Mouse (Mus musculus) right cerebral cortex, adult 2 months (tissue): ENCODE results near the gene Slc38a2.

Source experiments
- DNase-seq, 2 experiments: peaks; one replicate each; pipeline ENCODE4 v3.0.0; 2021 to 2022; ENCODE audit warnings: low spot score in 2 of 2

Gene Slc38a2

DNA sequence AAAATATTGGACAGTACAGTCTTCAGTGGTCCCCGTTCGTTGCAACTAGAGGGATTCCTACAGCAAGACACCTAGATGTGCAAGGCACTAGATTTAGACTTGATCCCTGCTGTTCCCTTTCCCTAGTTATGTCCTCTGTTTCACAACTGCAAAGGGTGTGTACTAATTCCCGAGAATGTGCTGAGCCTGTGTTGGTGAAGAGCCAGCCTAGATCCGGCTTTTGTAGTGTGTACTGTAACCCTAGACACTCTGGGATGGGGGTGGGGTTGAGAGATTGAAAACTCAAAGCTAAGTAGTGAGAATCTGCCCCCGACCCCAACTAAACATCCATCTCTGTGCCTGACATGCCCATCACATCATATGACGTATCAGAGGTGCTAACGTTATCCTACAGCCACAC, 18.9 kb upstream of the Slc38a2 start:
- DNase-seq, result no peak

DNA sequence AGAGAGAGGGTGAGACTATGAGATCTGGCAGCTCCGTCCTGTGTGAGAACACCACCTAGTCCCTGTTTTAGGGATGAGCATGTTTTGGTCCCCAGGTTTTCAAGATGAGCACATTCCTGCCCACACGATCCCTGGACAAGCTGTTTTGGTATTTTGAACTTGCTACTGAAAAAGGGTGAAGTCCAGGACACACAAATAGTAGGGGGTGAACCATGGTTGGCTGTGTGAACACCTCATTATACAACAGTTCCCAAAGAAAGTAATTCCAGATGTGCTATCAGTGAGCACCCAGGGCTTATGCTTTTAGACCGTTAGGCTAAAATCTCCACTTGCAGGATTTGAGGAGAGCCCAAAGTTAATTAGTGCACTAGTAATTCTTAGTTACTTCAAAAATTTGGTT, 17.7 kb upstream of the Slc38a2 start:
- DNase-seq, result no peak

DNA sequence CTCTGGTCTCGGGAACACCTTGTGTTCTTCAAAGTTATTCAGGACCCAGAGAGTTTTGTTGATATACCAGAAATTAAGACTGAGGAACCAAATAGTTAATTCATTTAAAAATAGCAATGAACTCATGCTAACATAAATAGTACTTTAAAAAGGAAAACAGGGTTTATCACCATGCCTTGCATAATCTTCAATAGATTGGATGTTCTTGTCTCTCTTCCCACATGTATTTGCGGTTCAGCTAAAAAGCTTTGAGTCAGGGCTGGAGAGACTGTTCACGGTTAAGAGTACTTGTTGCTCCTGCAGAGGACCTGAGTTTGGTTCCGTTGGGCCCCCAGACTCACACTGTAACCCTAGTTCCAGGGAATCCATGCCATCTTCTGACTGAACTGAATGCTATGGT, 16.8 kb upstream of the Slc38a2 start:
- DNase-seq, result no peak

DNA sequence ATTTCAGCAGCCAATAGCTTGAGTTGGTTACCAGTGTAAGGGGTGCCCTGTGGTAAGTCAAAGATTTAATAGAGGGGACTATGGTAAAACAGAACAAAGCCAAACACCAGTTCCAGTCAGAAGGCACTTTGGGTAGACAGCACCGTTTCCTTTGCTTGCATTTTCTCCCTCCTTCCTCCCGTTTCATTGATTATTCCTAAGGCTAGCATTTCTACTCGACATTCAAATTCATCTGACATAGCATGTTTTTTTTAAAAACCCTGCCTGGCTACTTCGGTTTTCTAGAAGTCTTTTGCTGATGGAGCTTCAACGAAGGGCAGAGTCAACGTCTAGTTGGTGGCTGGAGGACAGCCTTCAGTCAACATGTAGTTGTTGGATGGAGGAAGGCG, 16.2 kb upstream of the Slc38a2 start:
- no peak for DNase-seq

DNA sequence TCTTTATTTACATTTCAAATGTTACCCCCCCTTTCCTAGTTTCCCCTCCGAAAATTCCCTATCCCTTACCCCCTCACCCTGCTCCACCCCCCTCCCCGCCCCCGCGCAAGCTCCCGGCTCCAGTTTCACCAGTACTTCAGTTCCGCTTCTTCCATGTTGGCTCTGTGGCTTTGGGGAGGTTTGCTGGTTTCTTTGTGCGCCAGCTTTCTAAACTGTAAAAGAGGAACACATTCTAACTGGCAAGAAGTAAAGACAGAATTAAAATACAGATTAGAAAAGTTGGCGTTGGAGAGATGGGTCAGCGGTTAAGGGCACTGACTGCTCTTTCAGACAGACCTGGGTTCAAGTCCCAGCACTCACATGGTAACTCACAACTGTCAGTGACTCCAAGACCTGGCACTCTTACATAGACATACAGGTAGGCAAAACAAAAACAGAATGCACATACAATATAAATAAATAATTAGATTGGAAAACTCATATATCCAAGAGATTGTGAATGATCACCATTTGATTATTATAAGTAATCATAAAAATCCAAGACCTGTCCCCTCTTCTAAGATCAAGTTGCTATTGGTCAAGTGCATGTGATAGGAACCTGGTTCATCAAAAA, 15.7 kb upstream of the Slc38a2 start:
- DNase-seq, result no peak

DNA sequence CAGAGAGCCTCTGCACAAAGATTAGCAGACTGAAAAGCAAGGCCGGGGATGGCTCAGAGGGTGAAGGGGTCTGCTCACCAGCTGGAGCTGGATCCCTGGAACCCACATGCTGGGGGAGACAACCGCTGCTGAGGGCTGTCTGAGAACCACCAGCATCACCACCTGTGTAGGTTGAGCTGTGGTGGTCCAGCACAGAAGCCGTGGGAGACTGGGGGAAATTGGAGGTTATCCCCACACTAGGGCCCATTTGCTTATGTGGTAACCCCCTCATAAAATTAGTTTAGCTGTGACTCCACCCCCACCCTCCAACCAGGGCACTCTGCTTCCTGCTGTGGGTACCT, 15.1 kb upstream of the Slc38a2 start:
- no peak for DNase-seq

DNA sequence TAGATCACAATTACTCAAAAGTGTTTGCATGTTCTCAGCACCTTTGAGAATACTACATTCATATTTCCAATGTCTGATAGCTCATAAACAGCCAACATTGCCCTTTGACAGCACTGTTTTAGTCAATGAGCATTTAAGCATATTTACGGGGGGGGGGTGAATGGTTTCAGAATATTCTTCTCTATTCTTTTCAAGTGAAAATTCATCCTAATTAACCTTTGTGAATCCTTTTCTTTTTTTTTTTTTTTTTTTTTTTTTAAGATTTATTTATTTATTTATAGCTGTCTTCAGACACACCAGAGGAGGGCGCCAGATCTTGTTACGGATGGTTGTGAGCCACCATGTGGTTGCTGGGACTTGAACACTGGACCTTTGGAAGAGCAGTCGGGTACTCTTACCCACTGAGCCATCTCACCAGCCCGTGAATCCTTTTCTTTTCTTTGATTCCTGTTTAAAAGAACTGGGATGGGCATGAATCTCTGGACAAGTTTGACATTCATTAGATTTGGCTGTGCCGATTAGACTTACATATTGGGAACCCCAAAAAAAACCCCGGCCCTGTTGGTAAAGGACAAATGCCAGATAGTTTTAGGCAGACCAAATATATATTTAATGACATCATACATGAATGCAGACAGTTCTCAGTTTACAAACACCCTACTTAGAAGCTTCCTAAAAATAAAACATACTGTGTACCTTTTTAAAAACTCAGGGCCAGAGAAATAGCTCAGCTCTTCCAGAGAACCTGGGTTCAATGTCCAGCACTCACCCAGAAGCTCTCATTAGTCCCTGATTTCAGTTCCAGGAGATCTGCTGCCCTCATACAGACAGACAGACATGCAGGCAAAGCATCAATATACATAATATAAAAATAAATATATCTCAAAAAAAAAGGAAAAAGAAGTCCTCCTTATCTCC, 14.5 kb upstream of the Slc38a2 start:
- no peak for DNase-seq

DNA sequence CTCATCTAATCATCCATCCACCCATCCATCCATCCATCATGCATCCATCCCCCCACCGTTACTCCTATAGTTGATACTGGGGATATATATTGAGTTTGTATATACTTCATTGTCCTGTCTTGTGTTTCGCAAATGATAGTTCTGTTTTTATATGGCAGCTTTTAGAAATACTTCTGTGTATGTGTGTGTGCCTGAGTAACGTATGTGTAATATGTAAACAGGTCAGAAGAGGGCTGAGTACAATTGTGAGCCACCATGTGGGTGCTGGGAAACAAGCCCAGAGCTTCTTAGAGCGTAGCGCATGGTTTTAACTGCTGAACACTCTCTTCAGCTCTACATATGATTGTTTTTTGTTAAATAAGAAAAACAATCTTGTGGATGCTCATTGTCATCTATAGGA, 12.8 kb upstream of the Slc38a2 start:
- no peak for DNase-seq

DNA sequence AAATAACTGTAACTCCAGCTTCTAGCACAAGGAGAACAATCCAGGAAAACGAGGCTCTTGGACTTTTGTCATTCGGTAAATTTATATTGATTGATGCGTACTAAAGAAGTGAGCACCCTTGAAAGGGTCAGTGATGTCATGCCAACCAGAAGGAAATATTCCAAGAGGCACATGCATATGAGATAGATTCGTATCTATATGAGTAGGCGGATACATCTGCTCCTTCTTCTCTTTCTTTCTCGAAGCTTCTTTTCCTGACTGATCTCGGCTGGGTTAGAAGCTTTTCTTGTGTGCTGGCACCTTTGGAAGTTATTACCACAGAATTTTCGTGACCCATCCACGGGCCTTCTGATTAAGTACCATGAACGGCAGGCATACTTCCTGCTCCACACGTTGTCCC, 12.1 kb upstream of the Slc38a2 start:
- DNase-seq, result no peak

DNA sequence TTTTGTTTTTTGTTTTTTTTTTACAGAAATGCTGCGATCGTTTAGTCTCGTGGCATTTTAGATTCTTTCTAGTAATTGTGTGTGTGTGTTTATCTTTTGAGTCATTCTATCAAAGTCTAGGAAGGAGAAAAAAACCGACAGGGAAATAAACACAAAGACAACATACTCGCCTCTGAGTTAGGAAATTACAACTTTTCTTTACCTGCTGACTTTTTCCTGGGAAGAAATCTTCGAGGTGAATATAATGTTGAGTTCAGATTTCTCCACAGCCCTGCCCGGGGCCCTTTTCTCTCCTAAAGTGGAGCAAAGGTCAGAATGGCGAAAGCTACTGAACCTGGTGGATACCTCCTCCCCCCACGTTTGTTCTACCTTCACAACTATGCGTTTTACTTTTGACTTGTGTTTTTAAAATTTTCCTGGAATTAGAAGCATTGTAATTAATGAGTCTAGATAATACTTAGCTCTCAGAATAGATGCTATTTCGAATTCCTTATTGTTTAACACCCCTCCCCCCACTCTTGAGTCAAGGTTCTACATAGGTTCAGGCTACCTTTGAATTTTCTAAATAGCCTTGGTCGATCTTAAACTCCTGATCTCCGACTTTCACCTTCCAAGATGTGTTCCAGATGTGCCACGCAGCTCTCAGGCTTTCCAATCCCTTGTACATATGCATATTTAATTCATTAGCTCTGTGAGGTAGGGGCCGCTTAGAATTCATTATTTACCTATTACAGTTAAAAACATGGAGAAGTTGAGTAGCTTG, 11.0 kb upstream of the Slc38a2 start:
- DNase-seq, result no peak

DNA sequence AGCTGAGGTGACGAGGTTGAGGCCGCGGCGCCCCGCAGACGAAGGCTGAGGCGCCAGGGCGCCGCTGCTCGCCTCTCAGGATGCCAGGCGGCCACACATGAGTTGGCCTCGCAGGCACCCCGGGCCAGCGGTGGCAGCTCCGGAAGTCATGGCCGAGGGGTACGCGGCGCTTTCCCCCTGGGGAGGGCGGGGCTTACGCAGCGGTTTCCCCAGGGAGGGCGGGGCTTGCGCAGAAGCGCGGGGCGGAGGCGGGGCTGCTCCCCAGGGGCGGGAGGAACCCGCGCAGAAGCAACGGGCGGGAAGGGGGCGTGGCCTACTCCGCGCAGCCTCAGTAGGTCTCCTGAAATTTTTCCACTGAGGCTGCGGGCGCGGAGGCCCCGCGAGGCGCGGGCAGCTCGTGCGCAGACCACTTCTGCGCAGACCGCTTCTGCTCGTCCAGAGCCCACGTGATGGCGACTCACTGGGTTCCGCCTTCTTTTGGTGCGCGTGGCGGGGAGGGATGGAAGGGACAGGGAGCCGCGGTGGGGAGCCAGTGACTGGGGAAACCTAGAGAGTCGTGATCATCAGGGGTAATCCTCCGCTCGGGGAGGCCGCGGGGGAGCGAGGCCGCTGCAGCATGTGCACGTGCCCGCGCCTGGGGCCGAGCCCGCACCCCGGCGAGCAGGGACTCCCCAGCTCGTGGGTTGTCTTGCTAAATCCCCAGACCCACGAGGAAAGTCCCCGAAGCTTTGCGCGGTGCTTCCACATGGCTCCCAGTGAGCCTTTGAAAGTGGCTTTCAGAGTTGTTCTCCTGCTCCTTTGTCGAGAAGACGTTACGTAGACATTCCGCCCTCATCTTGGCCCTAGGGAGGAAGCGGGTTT, 10.2 kb upstream of the Slc38a2 start:
- peak; percentile 97 for DNase-seq

DNA sequence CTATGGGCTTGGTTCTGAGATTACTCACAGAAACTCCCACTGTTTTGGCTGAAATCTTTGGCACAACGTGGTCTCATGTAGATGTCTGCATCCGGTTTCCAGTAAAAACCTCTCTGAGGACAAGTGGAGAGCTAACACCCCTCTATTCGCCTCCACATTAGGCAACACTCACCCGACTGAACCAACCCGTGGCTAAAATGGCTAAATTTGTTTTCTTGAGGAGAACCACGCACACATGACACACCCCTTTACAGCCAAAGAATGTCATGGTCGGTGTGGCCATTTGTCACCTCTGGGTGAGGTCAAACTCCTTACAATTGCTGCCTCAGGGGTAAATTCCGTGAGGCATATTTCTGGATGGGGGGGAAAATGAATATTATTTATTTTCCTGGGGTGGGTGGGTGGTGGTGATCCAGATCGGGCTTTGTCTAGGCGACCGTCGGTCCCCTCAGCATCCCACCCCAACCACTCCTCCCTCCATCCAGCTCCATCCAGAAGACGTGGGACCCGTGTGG, 9.5 kb upstream of the Slc38a2 start:
- no peak for DNase-seq

DNA sequence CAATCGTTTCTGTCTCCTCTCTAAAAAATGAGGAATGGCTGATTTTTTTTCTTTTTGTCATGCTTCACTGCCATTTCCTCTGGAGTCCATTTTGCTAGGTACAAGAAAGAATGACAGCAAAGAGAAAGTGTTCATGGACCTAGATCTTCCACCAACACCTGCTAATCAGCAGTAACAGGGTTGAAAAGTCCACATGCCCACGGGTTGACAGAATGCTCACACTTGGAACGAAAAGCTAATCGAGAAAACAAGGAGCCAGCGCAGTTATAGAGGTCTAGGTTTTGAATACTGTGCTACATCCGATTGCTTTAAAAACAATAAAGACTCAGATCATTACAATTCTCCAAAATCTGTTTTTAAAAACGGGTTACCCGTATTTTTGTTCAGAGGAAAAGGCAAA, 8.9 kb upstream of the Slc38a2 start:
- DNase-seq, result no peak

DNA sequence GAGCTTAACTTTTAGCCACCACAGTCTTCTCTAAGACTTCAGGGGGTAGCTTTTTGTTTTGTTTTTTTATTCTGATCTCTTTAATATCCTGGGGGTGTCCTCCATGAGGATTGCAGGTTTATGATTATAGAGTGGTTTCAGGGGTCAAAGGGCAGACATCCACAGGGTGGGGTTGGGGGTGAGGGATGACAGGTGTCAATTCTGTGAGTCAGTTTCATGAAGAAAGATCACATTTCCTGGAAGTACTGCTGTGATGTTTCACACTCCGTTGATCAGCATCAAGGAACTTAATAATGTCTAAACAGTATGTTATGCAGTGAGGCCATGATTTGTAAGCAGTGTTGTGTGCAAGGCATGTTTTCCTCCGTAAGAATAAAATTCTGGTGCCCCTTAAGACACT, 8.4 kb upstream of the Slc38a2 start:
- DNase-seq, result no peak

DNA sequence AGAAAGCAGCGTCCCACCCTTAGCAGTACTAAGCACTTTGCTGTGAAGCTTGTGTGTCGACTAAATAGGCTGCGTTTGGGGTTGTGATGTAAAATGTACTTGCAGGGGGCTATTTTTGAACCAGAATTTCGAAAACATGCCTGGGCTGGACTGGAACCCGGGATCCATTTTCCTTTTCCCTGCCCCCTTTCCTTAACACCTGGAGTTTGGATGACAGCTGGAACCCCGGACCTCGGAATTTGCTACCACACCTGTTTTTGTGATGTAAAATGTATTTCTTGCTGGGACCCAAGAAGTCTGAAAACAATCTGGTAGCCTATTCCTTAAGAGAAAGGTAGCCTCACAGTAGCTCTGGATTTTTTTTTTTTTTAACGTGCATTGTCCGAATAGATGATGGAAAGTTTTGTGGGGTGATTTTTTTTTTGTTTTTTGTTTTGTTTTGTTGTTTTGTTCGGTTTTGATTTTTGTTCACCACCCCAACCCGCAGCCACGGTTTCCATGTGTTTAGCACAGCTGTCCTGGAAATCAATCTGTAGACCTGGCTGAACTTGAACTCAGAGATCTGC, 3.0 kb upstream of the Slc38a2 start:
- no peak for DNase-seq

DNA sequence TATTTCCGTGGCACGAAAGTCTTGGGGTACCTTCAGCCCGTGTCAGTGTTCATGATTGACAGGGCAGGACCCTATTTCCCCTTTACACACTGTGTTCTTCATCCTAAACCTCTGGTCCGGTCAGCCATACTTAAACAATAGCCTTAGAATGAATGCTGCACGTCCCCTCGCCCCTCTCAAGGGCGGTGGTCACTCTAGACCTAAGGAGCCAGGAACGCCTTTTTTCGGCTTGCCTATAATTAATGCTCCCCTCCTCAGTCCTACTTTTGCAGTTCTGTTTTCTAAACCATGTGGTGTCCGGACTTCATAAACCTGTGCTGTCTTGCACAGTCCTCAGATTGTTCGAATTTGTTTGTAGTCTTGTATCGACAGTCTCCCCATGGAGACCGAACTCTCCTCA, 1.2 kb upstream of the Slc38a2 start:
- DNase-seq, result no peak

DNA sequence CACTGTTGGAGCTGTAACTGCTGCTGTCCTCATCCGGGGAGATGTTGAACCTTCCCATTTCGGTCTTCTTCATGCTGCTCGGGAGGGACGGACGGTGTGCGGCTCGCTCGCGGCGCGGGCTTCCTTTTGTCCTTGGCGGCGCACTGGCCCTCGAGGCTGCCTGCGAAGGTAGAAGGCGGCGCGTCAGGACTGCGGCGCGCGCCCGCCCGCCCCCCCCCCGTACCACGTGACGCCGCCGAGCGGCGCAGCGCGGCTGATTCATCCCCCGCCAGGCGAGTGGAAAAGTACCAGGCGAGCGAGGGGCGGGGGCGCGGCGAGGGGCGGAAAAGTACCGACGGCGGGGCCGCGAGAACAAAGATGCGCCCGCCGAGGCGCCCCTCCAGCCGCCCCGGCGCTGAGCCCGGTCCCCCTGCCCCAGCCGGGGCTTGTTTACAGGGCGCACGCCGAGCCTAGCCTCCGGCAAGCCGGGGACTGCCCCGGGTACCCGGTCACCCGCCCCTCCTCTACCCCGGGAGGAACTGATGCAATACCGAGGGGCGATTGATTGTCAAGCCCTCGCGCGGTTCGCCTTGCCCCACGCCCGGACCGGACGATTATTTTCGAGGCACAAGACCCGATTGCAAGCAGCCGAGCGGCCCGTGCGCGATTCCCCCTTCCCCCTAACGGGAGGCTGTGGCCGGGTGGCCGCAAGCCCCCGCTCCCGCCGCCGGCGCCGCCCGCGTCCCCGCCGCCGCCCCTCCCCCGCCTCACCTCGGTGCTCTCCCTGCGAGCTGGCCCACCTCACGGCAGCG, 677 bp downstream of the Slc38a2 start:
- DNase-seq, result peak; percentile 83 to 87

DNA sequence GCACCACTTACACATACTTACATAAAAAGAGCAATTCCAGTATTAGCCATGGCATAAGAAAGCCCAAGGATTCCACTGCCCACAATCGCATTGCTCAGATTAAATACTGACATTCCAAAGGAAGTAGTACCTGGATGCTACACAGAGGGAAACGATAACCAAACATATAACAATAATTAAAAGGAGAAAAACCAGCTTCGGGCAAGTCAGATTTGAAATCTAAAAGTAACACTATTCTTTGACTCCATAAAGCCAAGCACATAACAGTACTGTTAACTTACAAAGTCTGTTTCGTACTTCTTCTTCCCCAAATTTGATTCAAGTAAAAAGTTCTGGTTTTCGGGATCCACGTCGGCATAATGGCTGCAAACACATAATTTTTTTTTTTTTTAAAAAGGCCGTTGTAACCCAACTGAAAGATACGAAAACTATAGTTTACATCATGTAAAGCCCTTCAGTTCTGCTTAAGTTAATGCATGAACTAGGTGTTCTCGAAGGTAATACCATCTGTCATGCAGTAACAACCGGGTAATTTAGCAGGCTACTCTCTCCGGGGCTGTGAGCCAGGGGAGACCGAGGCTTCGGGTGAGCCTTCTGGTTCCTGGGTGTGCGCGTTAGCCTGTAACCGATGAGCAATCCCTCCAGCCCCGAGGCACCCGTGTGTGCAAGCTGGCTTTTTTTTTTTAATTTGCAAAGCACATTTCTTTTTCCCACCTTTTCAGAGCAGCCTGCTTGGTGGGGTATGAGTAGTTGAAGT, 1.5 kb downstream of the Slc38a2 start:
- no peak for DNase-seq

DNA sequence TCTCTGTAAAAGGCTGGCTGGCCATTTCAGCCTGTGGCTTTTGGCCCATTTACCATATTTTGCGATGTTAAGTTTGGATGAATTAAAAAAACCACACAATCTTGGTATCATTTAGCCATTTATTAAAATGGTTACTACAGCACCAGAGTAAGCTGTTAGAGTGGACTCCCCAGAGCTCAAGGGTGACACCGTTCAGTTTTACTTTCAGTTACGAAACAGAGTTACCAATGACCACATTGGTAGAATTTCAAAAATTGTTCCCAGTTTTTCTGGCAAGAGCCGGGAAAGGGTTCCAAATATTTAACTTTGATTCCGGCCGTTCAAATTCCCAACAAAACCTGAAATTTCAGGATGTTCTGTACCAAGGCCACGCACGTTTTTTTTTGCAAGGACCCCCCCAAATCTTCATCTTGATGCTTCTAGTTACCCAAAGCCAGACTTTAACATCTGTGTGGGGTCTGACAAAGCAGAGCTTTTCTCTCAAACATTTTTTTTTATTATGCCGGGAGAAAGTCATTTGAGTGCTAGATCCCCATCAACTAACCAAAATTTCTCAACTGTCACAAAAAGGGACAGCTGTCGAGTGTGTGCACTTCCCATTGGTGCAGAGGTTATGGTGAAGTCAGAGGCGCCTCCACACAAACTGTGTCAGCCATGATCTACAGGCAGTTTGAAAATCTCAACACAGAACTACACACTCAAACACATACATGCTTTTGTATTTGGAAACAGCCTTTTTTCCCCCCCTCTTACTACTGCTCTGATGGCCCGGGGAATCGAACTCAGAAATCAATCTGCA, 2.8 kb downstream of the Slc38a2 start:
- DNase-seq, result no peak
